Mouse (Mus musculus) subcutaneous adipose tissue, adult 2 months (tissue): ENCODE data around the gene Dnah7c. TPM values are rescaled to one million over a fixed set of nuclear protein-coding genes. Genes with fewer than 3 reads are reported as not detected.

Experiments
- polyA plus RNA-seq: library from polyadenylated mRNA; depleted of rRNA; stranded (reverse); fragments of >200 nt; gene quantifications from 2 replicates; pipeline ENCODE4 v1.2.3, GENCODE M21; 2012; ENCODE audit warnings: low replicate concordance; rRNA removed

Dnah7c gene
- 0.06 and 0.07 TPM in 2 replicates for polyA plus RNA-seq

GRCm38 (mm10) chr1:46425137-46425925 lies at the start of gene Dnah7c:
Gene Dnah7c (plus strand): TSS chr1:46425592.

